Mouse (Mus musculus) mature B cell (primary cell): Measurements from ENCODE around the gene Tmem253.

Experiments used
- in situ Hi-C: fragments of 300-500 bp; cut with MboI; formaldehyde crosslinking; loops from 2 replicates; pipeline ENCODE4 v1.14.3; 2019

Tmem253 gene

GRCm38 (mm10) chr14:52015445-52016100, at the start of gene Tmem253:
Gene Tmem253, plus strand, starts transcription at chr14:52015658.
- in situ Hi-C loops: no loop called here

GRCm38 (mm10) chr14:51967400-51967799, 48.1 kb upstream of the Tmem253 start:
- in situ Hi-C loops: no loop called here

GRCm38 (mm10) chr14:51979252-51979651, 36.2 kb upstream of the Tmem253 start:
- in situ Hi-C loops: no loop called here

- in situ Hi-C loops: no loop called here
Measured at GRCm38 (mm10) chr14:51983251-51983650, 32.2 kb upstream of the Tmem253 start.

GRCm38 (mm10) chr14:51983855-51984246, 31.6 kb upstream of the Tmem253 start:
- in situ Hi-C loops: no loop called here

GRCm38 (mm10) chr14:51984247-51985231, 30.9 kb upstream of the Tmem253 start, which contains the start of gene Arhgef40:
Gene Arhgef40, plus strand, starts transcription at chr14:51984719.
- in situ Hi-C loops: no loop called here

- in situ Hi-C loops: no loop called here
Measured at GRCm38 (mm10) chr14:51985301-51986152, 29.9 kb upstream of the Tmem253 start.

- in situ Hi-C loops: no loop called here
Measured at GRCm38 (mm10) chr14:51986153-51986505, 29.3 kb upstream of the Tmem253 start.

GRCm38 (mm10) chr14:51987177-51987576, 28.3 kb upstream of the Tmem253 start:
- in situ Hi-C loops: no loop called here

GRCm38 (mm10) chr14:51988731-51989130, 26.7 kb upstream of the Tmem253 start:
- in situ Hi-C loops: no loop called here

GRCm38 (mm10) chr14:51989461-51989970, 25.9 kb upstream of the Tmem253 start:
- in situ Hi-C loops: no loop called here

GRCm38 (mm10) chr14:51994453-51994852, 21.0 kb upstream of the Tmem253 start:
- in situ Hi-C loops: no loop called here

- in situ Hi-C loops: no loop called here
Measured at GRCm38 (mm10) chr14:51995219-51995871, 20.1 kb upstream of the Tmem253 start.

- in situ Hi-C loops: no loop called here
Measured at GRCm38 (mm10) chr14:51996231-51996841, 19.1 kb upstream of the Tmem253 start.

GRCm38 (mm10) chr14:51996866-51997265, 18.6 kb upstream of the Tmem253 start:
- in situ Hi-C loops: no loop called here

GRCm38 (mm10) chr14:51997483-51997882, 18.0 kb upstream of the Tmem253 start:
- in situ Hi-C loops: no loop called here

GRCm38 (mm10) chr14:52003981-52004495, 11.4 kb upstream of the Tmem253 start:
- in situ Hi-C loops: no loop called here

- in situ Hi-C loops: no loop called here
Measured at GRCm38 (mm10) chr14:52005141-52005540, 10.3 kb upstream of the Tmem253 start.

- in situ Hi-C loops: no loop called here
Measured at GRCm38 (mm10) chr14:52005616-52006015, 9.8 kb upstream of the Tmem253 start.

- in situ Hi-C loops: no loop called here
Measured at GRCm38 (mm10) chr14:52006241-52006640, 9.2 kb upstream of the Tmem253 start.

- in situ Hi-C loops: no loop called here
Measured at GRCm38 (mm10) chr14:52006771-52007170, 8.7 kb upstream of the Tmem253 start.
